Mouse (Mus musculus): ENCODE measurements around the gene Galntl6.

The Galntl6 gene

GRCm38 (mm10) chr8:57962286-57963110, 949.9 kb downstream of the Galntl6 start:
- no peak for DNase-seq (ENCODE audit: low spot score in 2 of 2)

GRCm38 (mm10) chr8:57959136-57959535, 953.3 kb downstream of the Galntl6 start:
- DNase-seq (ENCODE audit: low spot score in 2 of 2) = no peak

GRCm38 (mm10) chr8:57958121-57958901, 954.1 kb downstream of the Galntl6 start:
- DNase-seq (ENCODE audit: low spot score in 2 of 2) = no peak

- no peak for DNase-seq (ENCODE audit: low spot score in 2 of 2)
These were observed 956.9 kb downstream of the Galntl6 start for GRCm38 (mm10) chr8:57955501-57955900.

GRCm38 (mm10) chr8:57941113-57941512, 971.3 kb downstream of the Galntl6 start:
- DNase-seq (ENCODE audit: low spot score in 2 of 2) = no peak

GRCm38 (mm10) chr8:57939856-57940420, 972.5 kb downstream of the Galntl6 start:
- no peak for DNase-seq (ENCODE audit: low spot score in 2 of 2)

GRCm38 (mm10) chr8:57939177-57939855, 973.1 kb downstream of the Galntl6 start:
- peak in 1 of 2 experiments; percentile 20 for DNase-seq (ENCODE audit: low spot score in 2 of 2)

- DNase-seq (ENCODE audit: low spot score in 2 of 2) = no peak
These were observed 985.4 kb downstream of the Galntl6 start for GRCm38 (mm10) chr8:57927074-57927473.

GRCm38 (mm10) chr8:57923556-57923955, 988.9 kb downstream of the Galntl6 start:
- no peak for DNase-seq (ENCODE audit: low spot score in 2 of 2)

GRCm38 (mm10) chr8:57923130-57923529, 989.3 kb downstream of the Galntl6 start:
- no peak for DNase-seq (ENCODE audit: low spot score in 2 of 2)

GRCm38 (mm10) chr8:57922214-57923070, 990.0 kb downstream of the Galntl6 start:
- DNase-seq (ENCODE audit: low spot score in 2 of 2) = no peak

GRCm38 (mm10) chr8:57920326-57920903, 992.0 kb downstream of the Galntl6 start:
- no peak for DNase-seq (ENCODE audit: low spot score in 2 of 2)

- no peak for DNase-seq (ENCODE audit: low spot score in 2 of 2)
These were observed 993.5 kb downstream of the Galntl6 start for GRCm38 (mm10) chr8:57918720-57919640.

- DNase-seq (ENCODE audit: low spot score in 2 of 2) = no peak
These were observed 1019.1 kb downstream of the Galntl6 start for GRCm38 (mm10) chr8:57893360-57893759.

- DNase-seq (ENCODE audit: low spot score in 2 of 2) = no peak
These were observed 1020.3 kb downstream of the Galntl6 start for GRCm38 (mm10) chr8:57892115-57892514.

- no peak for DNase-seq (ENCODE audit: low spot score in 2 of 2)
These were observed 1022.3 kb downstream of the Galntl6 start for GRCm38 (mm10) chr8:57890159-57890558.

GRCm38 (mm10) chr8:57888831-57889230, 1023.6 kb downstream of the Galntl6 start:
- DNase-seq (ENCODE audit: low spot score in 2 of 2) = no peak

GRCm38 (mm10) chr8:57879452-57879851, 1033.0 kb downstream of the Galntl6 start:
- no peak for DNase-seq (ENCODE audit: low spot score in 2 of 2)

GRCm38 (mm10) chr8:57849074-57849473, 1063.4 kb downstream of the Galntl6 start:
- DNase-seq (ENCODE audit: low spot score in 2 of 2) = no peak

Measured in urinary bladder, postnatal 4 days (tissue).